Mouse (Mus musculus) intestine, postnatal 0 days (tissue): Measurements from ENCODE around the gene Ppp2r5e. TPM values are rescaled to one million over a fixed set of nuclear protein-coding genes. Genes with fewer than 3 reads are reported as not detected.

Experiments
- ATAC-seq: fragments of 200-750 bp; cut with Nextera tagmentation; 2 replicates; pipeline ENCODE4 v1.8.0; 2017; ENCODE audit warnings: mild to moderate bottlenecking, moderate TSS enrichment, moderate library complexity
- H3K27ac ChIP-seq: fragments of 300-500 bp; sonication (generic); 2 replicates; pipeline ENCODE4 v1.5.1; 2014; ENCODE audit warnings: mild to moderate bottlenecking, low read depth, low read length, moderate library complexity
- H3K27me3 ChIP-seq: fragments of 300-500 bp; sonication (generic); replicated peaks from 2 replicates; pipeline ENCODE4 v1.6.1; 2014; ENCODE audit warnings: low read length, mixed read lengths; ENCODE audit not compliant: control insufficient read depth, insufficient read depth
- H3K36me3 ChIP-seq: fragments of 300-500 bp; sonication (generic); 2 replicates; pipeline ENCODE4 v1.6.1; 2014; ENCODE audit warnings: mild to moderate bottlenecking, moderate library complexity; ENCODE audit not compliant: control insufficient read depth, insufficient read depth
- H3K4me1 ChIP-seq: fragments of 300-500 bp; sonication (generic); replicated peaks from 2 replicates; pipeline ENCODE4 v1.6.1; 2014; ENCODE audit warnings: antibody characterized with exemption, low read length, mixed read lengths; ENCODE audit not compliant: control insufficient read depth, insufficient read depth
- H3K4me2 ChIP-seq: fragments of 300-500 bp; sonication (generic); replicated peaks from 2 replicates; pipeline ENCODE4 v1.6.1; 2014; ENCODE audit warnings: low read depth, mild to moderate bottlenecking, moderate library complexity
- H3K4me3 ChIP-seq: fragments of 300-500 bp; sonication (generic); 2 replicates; pipeline ENCODE4 v1.5.1; 2014; ENCODE audit warnings: low read depth, low read length
- H3K9ac ChIP-seq: fragments of 300-500 bp; sonication (generic); 2 replicates; pipeline ENCODE4 v1.6.1; 2014; ENCODE audit warnings: mild to moderate bottlenecking, low read depth, low read length
- H3K9me3 ChIP-seq: fragments of 300-500 bp; sonication (generic); 2 replicates; pipeline ENCODE4 v1.6.1; 2016; ENCODE audit warnings: mixed run types; ENCODE audit not compliant: control insufficient read depth
- CTCF ChIP-seq: sonication (generic); IDR thresholded peaks from 2 replicates; pipeline ENCODE4 v1.5.1; 2016; ENCODE audit warnings: low read depth, mild to moderate bottlenecking, control low read depth, antibody characterized with exemption, moderate library complexity
- WGBS: fragments of 180-500 bp; shearing (Covaris S2); extraction: QIAGEN DNeasy Blood & Tissue Kit; methylation state at CpG from one replicate; pipeline ENCODE4 v1.1.7; 2014; 5-methylcytosine and 5-hydroxymethylcytosine counted together
- polyA plus RNA-seq: library from polyadenylated mRNA; unstranded; fragments of >200 nt; fragmentation: Nextera tagmentation; extraction: Ambion mirVana; gene quantifications from 2 replicates; pipeline ENCODE4 v1.2.1, GENCODE M21; 2015

The Ppp2r5e gene
- polyA plus RNA-seq, 1 experiment from 2014 or later = 7.3 TPM

GRCm38 (mm10) chr12:75537673-75538423, 58.2 kb downstream of the Ppp2r5e start:
- Histone ChIP-seq H3K9ac (no peak overlapping the region), H3K27ac (no peak overlapping the region), H3K27me3 (no peaks in the 10 kb centered on the region), H3K9me3 (no peaks in the 10 kb centered on the region), H3K4me3 (no peak overlapping the region), H3K36me3 (no peaks in the 10 kb centered on the region), H3K4me2 (no peak overlapping the region), H3K4me1 (0 out of 2 replicates have a peak, but pooled peaks cover 4% of the 10 kb centered on the region)
- no peak for TF ChIP-seq CTCF
- 68% methylated on average over 6 of the region's 6 CpGs for WGBS
- ATAC-seq = no peak

GRCm38 (mm10) chr12:75537019-75537672, 58.9 kb downstream of the Ppp2r5e start:
- H3K36me3 ChIP-seq = no peaks in the 10 kb centered on the region
- TF ChIP-seq CTCF = no peak
- WGBS = 28% methylated on average over 7 of the region's 7 CpGs
- H3K4me3 ChIP-seq = no peak overlapping the region
- no peak overlapping the region for H3K9ac ChIP-seq
- H3K27me3 ChIP-seq = no peaks in the 10 kb centered on the region
- H3K4me2 ChIP-seq = peak overlapping the region; percentile 46
- H3K9me3 ChIP-seq = no peaks in the 10 kb centered on the region
- no peak overlapping the region for H3K27ac ChIP-seq
- ATAC-seq = no peak
- H3K4me1 ChIP-seq = 0 out of 2 replicates have a peak, but pooled peaks cover 4% of the 10 kb centered on the region

- no peak overlapping the region for H3K27ac ChIP-seq
- TF ChIP-seq CTCF = no peak
- 0 out of 2 replicates have a peak, but pooled peaks cover 4% of the 10 kb centered on the region for H3K4me1 ChIP-seq
- no peak overlapping the region; the same call in 1 of the 2 replicates for H3K4me2 ChIP-seq
- no peaks in the 10 kb centered on the region for H3K27me3 ChIP-seq
- no peak for ATAC-seq
- no peak overlapping the region for H3K9ac ChIP-seq
- no peaks in the 10 kb centered on the region for H3K36me3 ChIP-seq
- H3K4me3 ChIP-seq = no peak overlapping the region
- no peaks in the 10 kb centered on the region for H3K9me3 ChIP-seq
- WGBS = 67% methylated on average over 7 of the region's 7 CpGs
These were observed 59.5 kb downstream of the Ppp2r5e start for GRCm38 (mm10) chr12:75536566-75536965.

- Histone ChIP-seq H3K27ac (no peak overlapping the region), H3K27me3 (no peaks in the 10 kb centered on the region), H3K9me3 (no peaks in the 10 kb centered on the region), H3K36me3 (no peaks in the 10 kb centered on the region), H3K4me2 (no peak overlapping the region), H3K4me3 (no peak overlapping the region), H3K4me1 (0 out of 2 replicates have a peak, but pooled peaks cover 8% of the 10 kb centered on the region), H3K9ac (no peak overlapping the region)
- no peak for TF ChIP-seq CTCF
- no peak for ATAC-seq
These were observed 62.9 kb downstream of the Ppp2r5e start for GRCm38 (mm10) chr12:75533145-75533544.

GRCm38 (mm10) chr12:75531895-75532294, 64.2 kb downstream of the Ppp2r5e start:
- Histone ChIP-seq H3K4me1 (0 out of 2 replicates have a peak, but pooled peaks cover 7% of the 10 kb centered on the region), H3K9ac (no peak overlapping the region), H3K27me3 (no peaks in the 10 kb centered on the region), H3K4me2 (no peak overlapping the region), H3K27ac (no peak overlapping the region), H3K36me3 (no peaks in the 10 kb centered on the region), H3K9me3 (no peaks in the 10 kb centered on the region), H3K4me3 (no peak overlapping the region)
- ATAC-seq = peak; percentile 65
- no peak for TF ChIP-seq CTCF
- WGBS = 27% methylated on average over 2 of the region's 2 CpGs

- 54% methylated on average over 7 of the region's 7 CpGs for WGBS
- Histone ChIP-seq H3K4me2 (no peak overlapping the region), H3K27me3 (no peaks in the 10 kb centered on the region), H3K36me3 (no peaks in the 10 kb centered on the region), H3K9me3 (no peaks in the 10 kb centered on the region), H3K4me1 (0 out of 2 replicates have a peak, but pooled peaks cover 4% of the 10 kb centered on the region), H3K27ac (peak overlapping the region; percentile 46; the same call in 1 of the 2 replicates), H3K9ac (no peak overlapping the region), H3K4me3 (no peak overlapping the region)
- peak; percentile 71 for ATAC-seq
- no peak for TF ChIP-seq CTCF
These were observed 66.9 kb downstream of the Ppp2r5e start for GRCm38 (mm10) chr12:75528857-75529808.
